Mouse (Mus musculus): ENCODE results near the gene Ambn.

DNA sequence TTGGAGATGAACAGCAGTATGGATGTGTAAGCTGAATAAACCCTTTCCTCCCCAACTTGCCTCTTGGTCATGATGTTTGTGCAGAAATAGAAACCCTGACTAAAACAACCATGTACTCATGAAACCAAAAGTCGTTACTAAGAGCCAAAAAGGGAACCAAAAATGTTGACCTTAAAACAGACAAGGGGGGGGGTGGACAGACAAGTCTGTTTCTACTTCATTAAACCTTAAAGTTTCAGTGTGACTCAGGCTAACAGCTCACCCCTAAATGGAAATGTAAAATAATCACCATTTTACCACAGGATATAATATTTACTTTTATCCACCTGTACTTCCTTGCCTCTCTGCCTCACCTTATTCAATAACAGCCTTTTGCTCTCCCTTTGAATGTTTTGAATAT, 52.8 kb downstream of the Ambn start:
- TF ChIP-seq CTCF (conservative IDR thresholded peaks at IDR 0.05 in 1 of 2, IDR thresholded peaks at IDR 0.05 in 1 of 2; ENCODE audit: low read depth in 2 of 2, low read length in 2 of 2) = no peak
- no peak for TF ChIP-seq NRF1 (IDR thresholded peaks at IDR 0.05; ENCODE audit: low read depth, low read length)
- TF ChIP-seq MAZ (IDR thresholded peaks at IDR 0.05; ENCODE audit: low read depth, low read length) = peak; percentile 90; the same call in 1 of the 2 replicates
- no peak for TF ChIP-seq POLR2A (IDR thresholded peaks at IDR 0.05; ENCODE audit: low read depth, low read length)
- peak; percentile 84 for TF ChIP-seq TCF12 (IDR thresholded peaks at IDR 0.05; ENCODE audit: low read depth, low read length)
- TF ChIP-seq POLR2AphosphoS2 (IDR thresholded peaks at IDR 0.05; ENCODE audit: low read depth, low read length) = no peak

All from CH12.LX (cell line).